Mouse (Mus musculus) midbrain, embryonic 13.5 days (tissue): ENCODE results near the gene Fam107a. TPM values are rescaled to one million over a fixed set of nuclear protein-coding genes. Genes with fewer than 3 reads are reported as not detected.

ENCODE experiments used
- ATAC-seq: fragments of 200-750 bp; cut with Nextera tagmentation; 2 replicates; pipeline ENCODE4 v1.8.0; 2017; ENCODE audit warnings: mild to moderate bottlenecking, moderate TSS enrichment, moderate library complexity
- H3K27ac ChIP-seq: fragments of 300-500 bp; sonication (generic); 2 replicates; pipeline ENCODE4 v1.5.1; 2015; ENCODE audit warnings: inconsistent platforms, mild to moderate bottlenecking, moderate library complexity
- H3K27me3 ChIP-seq: fragments of 300-500 bp; sonication (generic); 2 replicates; pipeline ENCODE4 v1.6.1; 2015; ENCODE audit warnings: mild to moderate bottlenecking, inconsistent platforms
- H3K36me3 ChIP-seq: fragments of 300-500 bp; sonication (generic); 2 replicates; pipeline ENCODE4 v1.6.1; 2015; ENCODE audit warnings: mild to moderate bottlenecking, inconsistent platforms
- H3K4me1 ChIP-seq: fragments of 300-500 bp; sonication (generic); replicated peaks from 2 replicates; pipeline ENCODE4 v1.6.1; 2015; ENCODE audit warnings: inconsistent platforms
- H3K4me2 ChIP-seq: fragments of 300-500 bp; sonication (generic); replicated peaks from 2 replicates; pipeline ENCODE4 v1.6.1; 2015; ENCODE audit warnings: moderate library complexity, mild to moderate bottlenecking, inconsistent platforms
- H3K4me3 ChIP-seq: fragments of 300-500 bp; sonication (generic); replicated peaks from 2 replicates; pipeline ENCODE4 v1.5.1; 2015; ENCODE audit warnings: mild to moderate bottlenecking, inconsistent platforms
- H3K9ac ChIP-seq: fragments of 300-500 bp; sonication (generic); replicated peaks from 2 replicates; pipeline ENCODE4 v1.6.1; 2015; ENCODE audit warnings: mild to moderate bottlenecking, inconsistent platforms
- H3K9me3 ChIP-seq: fragments of 300-500 bp; sonication (generic); 2 replicates; pipeline ENCODE4 v1.6.1; 2016; ENCODE audit warnings: mild to moderate bottlenecking, inconsistent platforms
- WGBS: fragments of 180-500 bp; shearing (Covaris S2); methylation state at CpG from one replicate; pipeline ENCODE4 v1.1.7; 2015; 5-methylcytosine and 5-hydroxymethylcytosine counted together
- polyA plus RNA-seq: library from polyadenylated mRNA; unstranded; fragments of >200 nt; fragmentation: Nextera tagmentation; extraction: Ambion mirVana; gene quantifications from 2 replicates; pipeline ENCODE4 v1.2.1, GENCODE M21; 2015

Gene Fam107a
- polyA plus RNA-seq, 1 experiment from 2014 or later = 0.23 TPM

DNA sequence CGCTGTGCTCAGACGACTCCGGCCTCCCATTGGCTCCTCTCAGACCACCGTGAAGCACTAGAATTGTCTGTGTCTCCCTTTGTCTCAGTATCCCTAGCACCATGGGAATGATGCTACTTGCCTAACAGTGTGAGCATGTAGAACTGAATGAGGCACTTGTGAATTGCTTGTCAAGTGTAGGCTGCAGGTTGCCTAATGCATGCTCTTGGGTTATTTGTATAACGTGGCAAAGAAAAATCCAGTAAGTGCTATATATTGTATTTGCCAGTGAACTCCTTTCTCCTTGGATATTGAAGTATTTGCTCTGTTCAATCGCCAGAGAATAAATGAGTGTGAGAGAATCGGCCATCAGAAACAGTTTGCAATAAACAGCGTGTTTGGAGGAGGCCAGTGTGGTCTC, 70.9 kb downstream of the Fam107a start:
- H3K4me1 ChIP-seq = 0 out of 2 replicates have a peak, but pooled peaks cover 7% of the 10 kb centered on the region
- no peak overlapping the region for H3K27ac ChIP-seq
- 84% methylated on average over 8 of the region's 8 CpGs for WGBS
- ATAC-seq = no peak
- H3K9ac ChIP-seq = no peak overlapping the region
- H3K9me3 ChIP-seq = no peaks in the 10 kb centered on the region
- no peaks in the 10 kb centered on the region for H3K36me3 ChIP-seq
- H3K4me3 ChIP-seq = no peak overlapping the region
- no peaks in the 10 kb centered on the region for H3K27me3 ChIP-seq
- no peak overlapping the region for H3K4me2 ChIP-seq

Other genes starting within 250 kb of the Fam107a start
- 47.9 and 52.4 TPM in 2 replicates for gene Rpp14, start 237.7 kb downstream of the Fam107a start, polyA plus RNA-seq
- gene Pxk, start 219.8 kb downstream of the Fam107a start, polyA plus RNA-seq = 49.2 and 50.2 TPM in 2 replicates
- gene Pdhb, start 145.0 kb downstream of the Fam107a start, polyA plus RNA-seq = 254 TPM in 2 replicates
- 4.6 and 5.2 TPM in 2 replicates for gene Kctd6, start 103.9 kb downstream of the Fam107a start, polyA plus RNA-seq
- not detected in 2 replicates for gene Acox2, start 58.7 kb downstream of the Fam107a start, polyA plus RNA-seq
- gene Oit1, start 60.7 kb upstream of the Fam107a start, polyA plus RNA-seq = not detected in 2 replicates